Mouse (Mus musculus) lung, embryonic 16.5 days (tissue): ENCODE measurements around the gene Cybrd1. TPM values are rescaled to one million over a fixed set of nuclear protein-coding genes. Genes with fewer than 3 reads are reported as not detected.

ENCODE experiments used
- ATAC-seq: fragments of 200-750 bp; cut with Nextera tagmentation; 2 replicates; pipeline ENCODE4 v1.8.0; 2017; ENCODE audit warnings: low read depth, mild to moderate bottlenecking, moderate library complexity
- H3K27ac ChIP-seq: fragments of 300-500 bp; sonication (generic); 2 replicates; pipeline ENCODE4 v1.5.1; 2014; ENCODE audit warnings: mild to moderate bottlenecking, control low read depth, low read length
- H3K27me3 ChIP-seq: fragments of 300-500 bp; sonication (generic); 2 replicates; pipeline ENCODE4 v1.6.1; 2014; ENCODE audit warnings: low read depth, low read length, mixed read lengths; ENCODE audit not compliant: control insufficient read depth, insufficient read depth
- H3K36me3 ChIP-seq: fragments of 300-500 bp; sonication (generic); 2 replicates; pipeline ENCODE4 v1.6.1; 2014; ENCODE audit warnings: low read length; ENCODE audit not compliant: control insufficient read depth, insufficient read depth
- H3K4me1 ChIP-seq: fragments of 300-500 bp; sonication (generic); replicated peaks from 2 replicates; pipeline ENCODE4 v1.6.1; 2014; ENCODE audit warnings: low read length, mixed read lengths; ENCODE audit not compliant: control insufficient read depth, insufficient read depth
- H3K4me2 ChIP-seq: fragments of 300-500 bp; sonication (generic); 2 replicates; pipeline ENCODE4 v1.6.1; 2014; ENCODE audit warnings: low read depth, low read length, control low read depth
- H3K4me3 ChIP-seq: fragments of 300-500 bp; sonication (generic); 2 replicates; pipeline ENCODE4 v1.5.1; 2014; ENCODE audit warnings: mild to moderate bottlenecking, low read length, control low read depth
- H3K9ac ChIP-seq: fragments of 300-500 bp; sonication (generic); 2 replicates; pipeline ENCODE4 v1.6.1; 2014; ENCODE audit warnings: low read length, control low read depth
- H3K9me3 ChIP-seq: fragments of 300-500 bp; sonication (generic); 2 replicates; pipeline ENCODE4 v1.6.1; 2016; ENCODE audit warnings: low read length; ENCODE audit not compliant: control insufficient read depth
- WGBS: fragments of 180-500 bp; shearing (Covaris S2); extraction: QIAGEN DNeasy Blood & Tissue Kit; methylation state at CpG from one replicate; pipeline ENCODE4 v1.1.7; 2014; 5-methylcytosine and 5-hydroxymethylcytosine counted together
- polyA plus RNA-seq: library from polyadenylated mRNA; unstranded; fragments of >200 nt; fragmentation: Nextera tagmentation; extraction: Ambion mirVana; gene quantifications from 2 replicates; pipeline ENCODE4 v1.2.1, GENCODE M21; 2015

The Cybrd1 gene
- polyA plus RNA-seq, 1 experiment from 2014 or later: 4.6 TPM

- H3K4me3 ChIP-seq: no peak overlapping the region
- H3K36me3 ChIP-seq: no peaks in the 10 kb centered on the region
- H3K9me3 ChIP-seq: no peaks in the 10 kb centered on the region
- no peaks in the 10 kb centered on the region; the same call in 1 of the 2 replicates for H3K4me1 ChIP-seq
- H3K27me3 ChIP-seq: no peaks in the 10 kb centered on the region
- 64% methylated on average over 16 of the region's 16 CpGs for WGBS
- 0 out of 2 replicates have a peak, but pooled peaks have one; percentile 11 for ATAC-seq
- 0 out of 2 replicates have a peak overlapping the region, but pooled peaks have one; percentile 17 for H3K4me2 ChIP-seq
- H3K9ac ChIP-seq: no peak overlapping the region
- H3K27ac ChIP-seq: no peak overlapping the region
Measured at GRCm38 (mm10) chr2:71159576-71160306, 42.0 kb downstream of the Cybrd1 start.

- Histone ChIP-seq H3K9me3 (no peaks in the 10 kb centered on the region), H3K36me3 (no peaks in the 10 kb centered on the region), H3K9ac (no peak overlapping the region), H3K27me3 (no peaks in the 10 kb centered on the region), H3K4me2 (peak overlapping the region; percentile 17; the same call in 1 of the 2 replicates), H3K4me3 (no peak overlapping the region), H3K27ac (no peak overlapping the region), H3K4me1 (no peaks in the 10 kb centered on the region; the same call in 1 of the 2 replicates)
- no peak for ATAC-seq
- WGBS: 35% methylated on average over 11 of the region's 11 CpGs
Measured at GRCm38 (mm10) chr2:71160307-71160861, 42.7 kb downstream of the Cybrd1 start.

GRCm38 (mm10) chr2:71161558-71161957 lies 43.8 kb downstream of the Cybrd1 start:
- Histone ChIP-seq H3K27me3 (no peaks in the 10 kb centered on the region), H3K27ac (no peak overlapping the region), H3K9ac (no peak overlapping the region), H3K9me3 (no peaks in the 10 kb centered on the region), H3K4me3 (no peak overlapping the region), H3K4me2 (no peak overlapping the region), H3K36me3 (no peaks in the 10 kb centered on the region), H3K4me1 (no peaks in the 10 kb centered on the region; the same call in 1 of the 2 replicates)
- no peak for ATAC-seq
- WGBS: 81% methylated on average over 7 of the region's 7 CpGs

GRCm38 (mm10) chr2:71162831-71163621 lies 45.3 kb downstream of the Cybrd1 start:
- Histone ChIP-seq H3K36me3 (no peaks in the 10 kb centered on the region), H3K9ac (no peak overlapping the region), H3K27me3 (no peaks in the 10 kb centered on the region), H3K4me3 (no peak overlapping the region), H3K4me1 (no peaks in the 10 kb centered on the region; the same call in 1 of the 2 replicates), H3K9me3 (no peaks in the 10 kb centered on the region), H3K27ac (no peak overlapping the region), H3K4me2 (no peak overlapping the region)
- WGBS: 81% methylated on average over 25 of the region's 25 CpGs
- no peak for ATAC-seq

- no peak for ATAC-seq
- Histone ChIP-seq H3K4me2 (no peak overlapping the region), H3K27ac (no peak overlapping the region), H3K36me3 (no peaks in the 10 kb centered on the region), H3K4me1 (no peaks in the 10 kb centered on the region; the same call in 1 of the 2 replicates), H3K9me3 (no peaks in the 10 kb centered on the region), H3K9ac (no peak overlapping the region), H3K27me3 (no peaks in the 10 kb centered on the region), H3K4me3 (no peak overlapping the region)
- 80% methylated on average over 4 of the region's 4 CpGs for WGBS
Measured at GRCm38 (mm10) chr2:71167211-71167610, 49.5 kb downstream of the Cybrd1 start.

GRCm38 (mm10) chr2:71168461-71169021 lies 50.8 kb downstream of the Cybrd1 start:
- H3K27ac ChIP-seq: no peak overlapping the region
- no peak overlapping the region for H3K9ac ChIP-seq
- H3K4me3 ChIP-seq: no peak overlapping the region
- H3K36me3 ChIP-seq: no peaks in the 10 kb centered on the region
- no peaks in the 10 kb centered on the region for H3K27me3 ChIP-seq
- no peak for ATAC-seq
- H3K4me1 ChIP-seq: no peaks in the 10 kb centered on the region; the same call in 1 of the 2 replicates
- no peak overlapping the region for H3K4me2 ChIP-seq
- WGBS: 37% methylated on average over 10 of the region's 10 CpGs
- no peaks in the 10 kb centered on the region for H3K9me3 ChIP-seq

GRCm38 (mm10) chr2:71173031-71173430 lies 55.3 kb downstream of the Cybrd1 start:
- no peak overlapping the region for H3K9ac ChIP-seq
- no peak for ATAC-seq
- H3K36me3 ChIP-seq: no peaks in the 10 kb centered on the region
- no peak overlapping the region for H3K4me3 ChIP-seq
- H3K4me2 ChIP-seq: no peak overlapping the region
- H3K27ac ChIP-seq: no peak overlapping the region
- WGBS: 64% methylated on average over 3 of the region's 3 CpGs
- no peaks in the 10 kb centered on the region for H3K27me3 ChIP-seq
- H3K4me1 ChIP-seq: no peaks in the 10 kb centered on the region; the same call in 1 of the 2 replicates
- no peaks in the 10 kb centered on the region for H3K9me3 ChIP-seq

GRCm38 (mm10) chr2:71176329-71177249 lies 58.9 kb downstream of the Cybrd1 start:
- Histone ChIP-seq H3K4me2 (no peak overlapping the region), H3K4me1 (no peaks in the 10 kb centered on the region)
- 33% methylated on average over 9 of the region's 9 CpGs for WGBS

More at GRCm38 (mm10) chr2:71176329-71177249, 58.9 kb downstream of the Cybrd1 start:
- no peak overlapping the region for H3K4me3 ChIP-seq
- H3K9me3 ChIP-seq: no peaks in the 10 kb centered on the region
- no peaks in the 10 kb centered on the region for H3K27me3 ChIP-seq
- no peak overlapping the region for H3K9ac ChIP-seq
- H3K27ac ChIP-seq: no peak overlapping the region
- no peaks in the 10 kb centered on the region for H3K36me3 ChIP-seq
- ATAC-seq: no peak
